Mouse (Mus musculus) MEL (cell line): ENCODE results near the gene Abcc5. TPM values are rescaled to one million over a fixed set of nuclear protein-coding genes. Genes with fewer than 3 reads are reported as not detected.
A peak's percentile ranks its signal among the peaks of the same experiment; 100 is the strongest.

ENCODE experiments used
- DNase-seq: peaks from one replicate; pipeline ENCODE4 v3.0.0; 2011; ENCODE audit warnings: low read depth, low spot score
- H3K27ac ChIP-seq: 2 replicates; pipeline ENCODE4 v1.5.1; 2012; ENCODE audit warnings: low read depth, mild to moderate bottlenecking, control low read depth, low read length, moderate library complexity; ENCODE audit not compliant: control insufficient read depth
- H3K27me3 ChIP-seq, 2 experiments: fragments of 150-350 bp in 1 of 2; sonication (generic) in 1 of 2; 2 replicates each; pipeline ENCODE4 v1.6.1; 2012; ENCODE audit warnings: low read length in 2 of 2, mild to moderate bottlenecking in 2 of 2, improper control_type of control experiment in 1 of 2, moderate library complexity in 1 of 2; ENCODE audit not compliant: insufficient read depth in 2 of 2, control insufficient read depth in 1 of 2
- H3K36me3 ChIP-seq, 2 experiments: 2 replicates each; pipeline ENCODE4 v1.6.1; 2012 to 2014; ENCODE audit warnings: low read length in 2 of 2, improper control_type of control experiment in 1 of 2, inconsistent platforms in 1 of 2, mild to moderate bottlenecking in 1 of 2; ENCODE audit not compliant: insufficient read depth in 2 of 2, control insufficient read depth in 1 of 2
- H3K4me1 ChIP-seq, 2 experiments: fragments of 150-350 bp in 1 of 2; sonication (generic) in 1 of 2; 2 replicates each; pipeline ENCODE4 v1.6.1; 2012; ENCODE audit warnings: low read length in 2 of 2, improper control_type of control experiment in 1 of 2, mild to moderate bottlenecking in 1 of 2; ENCODE audit not compliant: insufficient read depth in 2 of 2, control insufficient read depth in 1 of 2
- H3K4me3 ChIP-seq, 2 experiments: fragments of 150-350 bp in 1 of 2; sonication (generic) in 1 of 2; 2 replicates each; pipeline ENCODE4 v1.5.1; 2012; ENCODE audit warnings: low read depth in 2 of 2, low read length in 2 of 2, mild to moderate bottlenecking in 2 of 2, moderate library complexity in 2 of 2, control low read depth in 1 of 2, improper control_type of control experiment in 1 of 2; ENCODE audit not compliant: control insufficient read depth in 1 of 2, insufficient read depth in 1 of 2
- H3K79me2 ChIP-seq: 2 replicates; pipeline ENCODE4 v1.6.1; 2012; ENCODE audit warnings: mild to moderate bottlenecking, low read length, moderate library complexity; ENCODE audit not compliant: control insufficient read depth, poor library complexity, insufficient read depth
- H3K9ac ChIP-seq: 2 replicates; pipeline ENCODE4 v1.6.1; 2012; ENCODE audit warnings: low read depth, mild to moderate bottlenecking, control low read depth, low read length, moderate library complexity; ENCODE audit not compliant: control insufficient read depth, poor library complexity, severe bottlenecking
- H3K9me3 ChIP-seq: fragments of 150-350 bp; sonication (generic); replicated peaks from 2 replicates; pipeline ENCODE4 v1.6.1; 2012; ENCODE audit warnings: mild to moderate bottlenecking, low read length, improper control_type of control experiment, moderate library complexity; ENCODE audit not compliant: insufficient read depth
- BHLHE40 ChIP-seq: IDR thresholded peaks from 2 replicates; pipeline ENCODE4 v1.6.1; 2012; ENCODE audit warnings: low read depth, mild to moderate bottlenecking, inconsistent platforms, low read length, improper control_type of control experiment, borderline replicate concordance
- ELF1 ChIP-seq: IDR thresholded peaks from 2 replicates; pipeline ENCODE4 v1.6.1; 2014; ENCODE audit warnings: low read depth, mild to moderate bottlenecking, inconsistent platforms, low read length, improper control_type of control experiment, moderate library complexity
- EP300 ChIP-seq, 2 experiments: IDR thresholded peaks; 2 replicates each; pipeline ENCODE4 v1.6.1; 2011; ENCODE audit warnings: improper control_type of control experiment in 2 of 2, low read length in 2 of 2, low read depth in 1 of 2, mild to moderate bottlenecking in 1 of 2
- ETS1 ChIP-seq: IDR thresholded peaks from 2 replicates; pipeline ENCODE4 v1.6.1; 2012; ENCODE audit warnings: low read depth, mild to moderate bottlenecking, inconsistent platforms, low read length, improper control_type of control experiment, moderate library complexity
- GATA1 ChIP-seq: IDR thresholded peaks from 2 replicates; pipeline ENCODE4 v1.6.1; 2011; ENCODE audit warnings: low read depth, low read length, improper control_type of control experiment
- MXI1 ChIP-seq: IDR thresholded peaks from 2 replicates; pipeline ENCODE4 v1.6.1; 2011; ENCODE audit warnings: mild to moderate bottlenecking, low read depth, low read length, improper control_type of control experiment
- MYB ChIP-seq: IDR thresholded peaks from 2 replicates; pipeline ENCODE4 v1.6.1; 2011; ENCODE audit warnings: mild to moderate bottlenecking, low read depth, low read length, improper control_type of control experiment
- MYC ChIP-seq: IDR thresholded peaks from 2 replicates; pipeline ENCODE4 v1.6.1; 2011; ENCODE audit warnings: low read depth, mild to moderate bottlenecking, low read length, improper control_type of control experiment, moderate library complexity
- NRF1 ChIP-seq: IDR thresholded peaks from 2 replicates; pipeline ENCODE4 v1.6.1; 2014; ENCODE audit warnings: low read depth, mild to moderate bottlenecking, inconsistent platforms, low read length, improper control_type of control experiment, moderate library complexity; ENCODE audit not compliant: poor library complexity, insufficient read depth, severe bottlenecking
- POLR2AphosphoS2 ChIP-seq: IDR thresholded peaks from 2 replicates; pipeline ENCODE4 v1.6.1; 2011; ENCODE audit warnings: low read length, improper control_type of control experiment
- POLR2AphosphoS5 ChIP-seq: IDR thresholded peaks from 2 replicates; pipeline ENCODE4 v1.6.1; 2012; ENCODE audit warnings: low read depth, borderline replicate concordance, mild to moderate bottlenecking, inconsistent platforms, low read length, moderate library complexity, mixed read lengths
- RAD21 ChIP-seq: IDR thresholded peaks from 2 replicates; pipeline ENCODE4 v1.6.1; 2011; ENCODE audit warnings: mild to moderate bottlenecking, low read depth, low read length, improper control_type of control experiment
- RCOR1 ChIP-seq: IDR thresholded peaks from 2 replicates; pipeline ENCODE4 v1.6.1; 2012; ENCODE audit warnings: low read depth, mild to moderate bottlenecking, inconsistent platforms, low read length, improper control_type of control experiment
- TAL1 ChIP-seq: IDR thresholded peaks from 2 replicates; pipeline ENCODE4 v1.6.1; 2012; ENCODE audit warnings: mild to moderate bottlenecking, inconsistent platforms, low read length, moderate library complexity, mixed read lengths
- TBP ChIP-seq: IDR thresholded peaks from 2 replicates; pipeline ENCODE4 v1.8.0; 2011; ENCODE audit warnings: low read depth, low read length, improper control_type of control experiment
- TCF12 ChIP-seq: IDR thresholded peaks from 2 replicates; pipeline ENCODE4 v1.6.1; 2014; ENCODE audit warnings: low read depth, mild to moderate bottlenecking, inconsistent platforms, low read length, improper control_type of control experiment, moderate library complexity
- UBTF ChIP-seq: IDR thresholded peaks from 2 replicates; pipeline ENCODE4 v1.6.1; 2012; ENCODE audit warnings: low read depth, mild to moderate bottlenecking, inconsistent platforms, low read length, improper control_type of control experiment, moderate library complexity, borderline replicate concordance; ENCODE audit not compliant: insufficient read depth
- USF1 ChIP-seq: IDR thresholded peaks from 2 replicates; pipeline ENCODE4 v1.6.1; 2014; ENCODE audit warnings: low read depth, mild to moderate bottlenecking, inconsistent platforms, low read length, improper control_type of control experiment, moderate library complexity
- USF2 ChIP-seq, 2 experiments: IDR thresholded peaks; 2 replicates each; pipeline ENCODE4 v1.6.1; 2011 to 2012; ENCODE audit warnings: improper control_type of control experiment in 2 of 2, low read length in 2 of 2, borderline replicate concordance in 1 of 2, inconsistent platforms in 1 of 2, low read depth in 1 of 2, mild to moderate bottlenecking in 1 of 2; ENCODE audit not compliant: insufficient read depth in 1 of 2
- ZKSCAN1 ChIP-seq: IDR thresholded peaks from 2 replicates; pipeline ENCODE4 v1.6.1; 2012; ENCODE audit warnings: low read depth, mild to moderate bottlenecking, inconsistent platforms, low read length, improper control_type of control experiment, moderate library complexity
- ZMIZ1 ChIP-seq: IDR thresholded peaks from 2 replicates; pipeline ENCODE4 v1.6.1; 2012; ENCODE audit warnings: low read depth, mild to moderate bottlenecking, inconsistent platforms, low read length, improper control_type of control experiment, moderate library complexity
- polyA plus RNA-seq, 2 experiments: library from polyadenylated mRNA; stranded (reverse) in 1 of 2; unstranded in 1 of 2; fragments of >175 nt in 1 of 2; fragments of >200 nt in 1 of 2; gene quantifications; 2 replicates each; pipeline versions ENCODE4 v1.2.1 to v1.2.4; 2012; ENCODE audit warnings: low replicate concordance in 2 of 2, low read depth in 1 of 2; ENCODE audit not compliant: insufficient read length in 2 of 2, insufficient read depth in 1 of 2, missing spikeins in 1 of 2
- total RNA-seq: library from RNA; depleted of rRNA; stranded (reverse); fragments of 300-350 nt; gene quantifications from 2 replicates; pipeline ENCODE4 v1.2.3, GENCODE M21; 2012

Gene Abcc5
- total and polyA plus RNA-seq, 3 experiments, result 17.6 to 31.7 TPM; not detected in 1

GRCm38 (mm10) chr16:20359643-20360295 lies 66.4 kb downstream of the Abcc5 start:
- Histone ChIP-seq H3K27ac (no peak overlapping the region), H3K36me3 (peaks cover 0 to 1% of the 10 kb centered on the region in 2 experiments; a peak in 2 of 4 replicates), H3K79me2 (no peaks in the 10 kb centered on the region), H3K9me3 (no peaks in the 10 kb centered on the region), H3K27me3 (no peaks in the 10 kb centered on the region), H3K4me3 (no peak overlapping the region), H3K4me1 (no peaks in the 10 kb centered on the region), H3K9ac (no peak overlapping the region)
- no peak for DNase-seq
- TF ChIP-seq EP300 (IDR thresholded peaks at IDR 0.05; ENCODE audit: low read depth in 1 of 2, low read length in 2 of 2) (no peak), GATA1 (no peak), TBP (no peak), ZKSCAN1 (no peak), NRF1 (no peak), ELF1 (no peak), MYC (no peak), TAL1 (no peak), USF2 (IDR thresholded peaks at IDR 0.05; ENCODE audit: borderline replicate concordance in 1 of 2, insufficient read depth in 1 of 2, low read depth in 1 of 2, low read length in 2 of 2) (no peak), USF1 (no peak), RCOR1 (no peak), MYB (no peak), POLR2AphosphoS5 (no peak), TCF12 (no peak), RAD21 (no peak), POLR2AphosphoS2 (no peak), MXI1 (no peak), UBTF (no peak), ZMIZ1 (no peak), BHLHE40 (no peak)

- Histone ChIP-seq H3K9me3 (no peaks in the 10 kb centered on the region), H3K27ac (no peak overlapping the region), H3K4me1 (no peaks in the 10 kb centered on the region), H3K4me3 (no peak overlapping the region), H3K27me3 (no peaks in the 10 kb centered on the region), H3K9ac (no peak overlapping the region), H3K36me3 (peaks cover 0 to 3% of the 10 kb centered on the region in 2 experiments; a peak in 2 of 4 replicates), H3K79me2 (no peaks in the 10 kb centered on the region)
- peak; percentile 47 for DNase-seq
- TF ChIP-seq ETS1 (no peak), USF1 (peak; percentile 55), MYC (peak; percentile 57; the same call in 1 of the 2 replicates)
Measured at GRCm38 (mm10) chr16:20357837-20358236, 68.4 kb downstream of the Abcc5 start.
